Mouse (Mus musculus) G1E (cell line): ENCODE data around the gene Eri2.

Source experiments
- CTCF ChIP-seq: IDR thresholded peaks from 2 replicates; pipeline ENCODE4 v1.5.1; 2012; ENCODE audit warnings: low read depth, low read length, inconsistent platforms, mixed read lengths
- TAL1 ChIP-seq: conservative IDR thresholded peaks from 2 replicates; pipeline ENCODE4 v1.6.1; 2012; ENCODE audit warnings: low read depth, low read length, inconsistent platforms, mixed read lengths

- TF ChIP-seq TAL1 (no peak), CTCF (no peak)
Measured at GRCm38 (mm10) chr7:119835371-119835770, 41.5 kb upstream of the Eri2 start.
